Mouse (Mus musculus): ENCODE measurements around the gene Ctrb1. TPM values are rescaled to one million over a fixed set of nuclear protein-coding genes. Genes with fewer than 3 reads are reported as not detected.

Gene Ctrb1
- polyA plus RNA-seq, 1 experiment from 2014 or later, result not detected

DNA sequence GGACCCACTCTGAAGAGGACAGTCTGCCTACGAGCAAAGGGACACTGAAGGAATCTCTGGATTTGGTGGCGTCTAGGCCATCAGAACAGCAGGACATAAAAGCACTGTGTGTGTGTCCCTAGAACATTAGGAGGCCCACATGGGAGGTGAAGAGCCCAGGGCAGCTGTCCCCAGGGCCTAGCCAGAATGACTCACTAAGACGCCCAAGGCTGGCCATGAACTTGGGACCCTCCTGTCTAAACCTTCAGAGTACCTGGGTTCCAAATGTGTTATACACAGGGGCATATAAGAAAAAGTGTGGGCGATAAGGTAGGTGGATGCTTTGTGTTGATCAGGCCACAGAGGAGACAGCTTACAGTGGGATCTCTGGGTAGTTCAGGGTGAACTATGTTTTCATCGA, 9.9 kb upstream of the Ctrb1 start:
- H3K9me3 ChIP-seq, result no peaks in the 10 kb centered on the region
- no peaks in the 10 kb centered on the region for H3K27me3 ChIP-seq
- H3K27ac ChIP-seq, result no peak overlapping the region
- H3K4me2 ChIP-seq, result no peak overlapping the region
- H3K36me3 ChIP-seq, result no peaks in the 10 kb centered on the region
- no peaks in the 10 kb centered on the region for H3K4me1 ChIP-seq (replicated peaks)
- no peak for ATAC-seq (ENCODE audit: low FRiP score)
- H3K4me3 ChIP-seq, result no peak overlapping the region
- no peak overlapping the region for H3K9ac ChIP-seq
- WGBS, result 94% methylated on average over 5 of the region's 5 CpGs

DNA sequence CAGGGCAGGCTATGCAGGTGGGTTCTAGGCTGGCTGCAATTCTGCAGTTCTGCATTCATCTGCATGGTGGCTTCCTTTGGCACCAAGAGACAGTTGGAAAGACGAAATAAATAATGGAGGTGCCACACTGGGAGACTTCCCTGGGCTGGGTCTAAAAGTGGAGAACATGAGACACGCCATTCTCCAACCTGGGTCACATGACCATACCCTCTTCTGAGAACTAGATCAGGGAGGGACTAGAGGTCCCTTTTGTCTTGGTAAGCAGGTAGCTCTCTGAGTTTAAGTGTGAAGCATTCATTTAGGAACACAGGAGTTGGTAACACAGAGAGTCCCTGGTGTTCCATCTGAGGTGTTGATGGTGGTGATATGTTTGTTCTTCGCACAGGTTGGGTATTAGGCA, 9.4 kb upstream of the Ctrb1 start:
- 80% methylated on average over 3 of the region's 3 CpGs for WGBS
- no peak overlapping the region for H3K4me2 ChIP-seq
- H3K27me3 ChIP-seq, result no peaks in the 10 kb centered on the region
- H3K36me3 ChIP-seq, result no peaks in the 10 kb centered on the region
- no peak for ATAC-seq (ENCODE audit: low FRiP score)
- H3K9me3 ChIP-seq, result no peaks in the 10 kb centered on the region
- no peaks in the 10 kb centered on the region for H3K4me1 ChIP-seq (replicated peaks)
- H3K4me3 ChIP-seq, result no peak overlapping the region
- H3K9ac ChIP-seq, result no peak overlapping the region
- no peak overlapping the region for H3K27ac ChIP-seq

DNA sequence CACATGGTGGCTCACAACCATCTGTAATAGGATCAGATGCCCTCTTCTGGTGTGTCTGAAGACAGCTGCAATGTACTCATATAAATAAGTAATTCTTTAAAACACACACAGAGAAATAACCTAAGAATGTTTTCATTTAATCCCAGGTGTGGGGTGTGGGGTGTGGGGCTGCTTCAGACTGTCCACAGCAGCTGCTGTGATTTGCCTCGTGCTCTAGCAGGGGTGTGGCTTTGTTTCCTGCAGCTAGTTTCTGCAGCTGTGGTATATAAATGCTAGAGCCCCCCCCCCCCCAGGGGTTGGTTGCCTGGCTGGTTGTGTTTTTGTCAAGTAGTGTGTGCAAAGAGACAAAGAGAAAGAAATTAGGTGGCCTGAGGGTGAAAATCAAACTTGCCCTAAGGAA, 8.2 kb upstream of the Ctrb1 start:
- Histone ChIP-seq H3K4me1 (replicated peaks) (no peaks in the 10 kb centered on the region), H3K27me3 (no peaks in the 10 kb centered on the region), H3K4me2 (no peak overlapping the region), H3K36me3 (no peaks in the 10 kb centered on the region), H3K4me3 (no peak overlapping the region), H3K27ac (no peak overlapping the region), H3K9ac (no peak overlapping the region), H3K9me3 (no peaks in the 10 kb centered on the region)
- ATAC-seq (ENCODE audit: low FRiP score), result no peak
- WGBS, result 41% methylated on average over 1 of the region's 1 CpGs

DNA sequence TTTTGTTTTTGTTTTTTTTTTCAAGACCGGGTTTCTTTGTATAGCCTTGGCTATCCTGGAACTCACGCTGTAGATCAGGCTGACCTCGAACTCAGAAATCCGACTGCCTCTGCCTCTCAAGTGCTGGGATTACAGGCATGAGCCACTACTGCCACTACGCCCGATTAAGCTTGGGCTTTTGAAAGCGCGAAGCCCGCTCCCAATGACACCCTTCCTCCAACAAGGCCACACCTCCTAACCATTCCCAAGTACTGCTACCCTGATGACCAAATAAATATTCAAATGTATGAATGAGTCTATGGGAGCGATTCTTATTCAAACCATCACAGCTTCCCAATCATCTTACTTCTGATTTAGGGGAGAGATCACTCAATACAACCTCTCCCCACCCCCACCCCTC, 6.8 kb upstream of the Ctrb1 start:
- Histone ChIP-seq H3K4me2 (no peak overlapping the region), H3K27ac (no peak overlapping the region), H3K9ac (no peak overlapping the region), H3K4me3 (no peak overlapping the region), H3K4me1 (replicated peaks) (no peaks in the 10 kb centered on the region; the same call in 1 of the 2 replicates), H3K27me3 (no peaks in the 10 kb centered on the region), H3K9me3 (no peaks in the 10 kb centered on the region), H3K36me3 (no peaks in the 10 kb centered on the region)
- no peak for ATAC-seq (ENCODE audit: low FRiP score)
- 83% methylated on average over 10 of the region's 10 CpGs for WGBS

DNA sequence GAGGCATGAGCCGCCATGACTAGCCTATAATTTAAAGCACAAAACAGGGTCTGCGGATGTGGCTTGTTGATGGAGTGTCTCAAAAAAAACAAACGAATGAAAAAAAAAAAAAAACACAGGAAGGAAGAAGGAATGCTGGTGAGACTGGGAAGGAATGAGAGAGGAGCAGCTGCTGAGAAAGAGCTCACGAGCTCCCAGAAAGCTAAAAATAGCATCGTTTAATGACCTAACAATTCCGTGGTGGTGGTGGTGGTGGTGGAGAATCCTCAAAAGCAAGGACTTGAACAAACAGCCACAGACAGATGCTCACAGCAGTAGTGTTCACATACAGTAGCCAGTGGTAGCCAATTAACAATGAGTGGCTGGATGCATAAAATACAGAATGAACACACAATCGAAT, 4.6 kb upstream of the Ctrb1 start:
- Histone ChIP-seq H3K36me3 (no peaks in the 10 kb centered on the region), H3K9ac (no peak overlapping the region), H3K4me2 (no peak overlapping the region), H3K27me3 (no peaks in the 10 kb centered on the region), H3K4me1 (replicated peaks) (no peaks in the 10 kb centered on the region; the same call in 1 of the 2 replicates), H3K9me3 (no peaks in the 10 kb centered on the region), H3K4me3 (no peak overlapping the region), H3K27ac (no peak overlapping the region)
- ATAC-seq (ENCODE audit: low FRiP score), result no peak
- WGBS, result 83% methylated on average over 7 of the region's 7 CpGs

DNA sequence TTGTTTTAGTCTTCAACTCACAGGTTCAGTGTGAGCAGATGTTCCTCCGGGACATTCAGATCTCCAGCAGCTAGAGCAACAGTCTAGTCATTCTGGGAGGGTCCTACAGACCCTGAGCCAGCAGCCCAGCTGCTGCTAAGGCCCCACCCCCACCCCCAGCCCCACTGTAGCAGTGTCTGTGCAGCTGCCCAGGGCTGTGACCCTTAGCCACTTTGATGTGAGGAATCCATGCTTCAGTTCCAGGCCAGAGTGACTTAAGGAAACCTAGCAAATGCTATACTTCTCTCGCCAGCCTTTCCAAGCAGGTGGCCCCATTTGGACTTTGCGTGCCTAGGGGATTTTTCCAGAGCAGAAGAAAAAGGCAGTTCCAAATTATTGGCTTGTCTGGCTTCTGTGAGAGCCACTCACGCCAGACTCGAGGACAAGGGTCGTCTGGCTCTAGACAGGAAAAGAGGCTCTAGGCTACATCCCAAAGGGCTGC, 2.5 kb upstream of the Ctrb1 start:
- Histone ChIP-seq H3K27ac (no peak overlapping the region), H3K9ac (no peak overlapping the region), H3K36me3 (no peaks in the 10 kb centered on the region), H3K4me2 (no peak overlapping the region), H3K27me3 (no peaks in the 10 kb centered on the region), H3K4me3 (no peak overlapping the region), H3K4me1 (replicated peaks) (no peaks in the 10 kb centered on the region; the same call in 1 of the 2 replicates), H3K9me3 (no peaks in the 10 kb centered on the region)
- 67% methylated on average over 6 of the region's 6 CpGs for WGBS
- ATAC-seq (ENCODE audit: low FRiP score), result no peak

DNA sequence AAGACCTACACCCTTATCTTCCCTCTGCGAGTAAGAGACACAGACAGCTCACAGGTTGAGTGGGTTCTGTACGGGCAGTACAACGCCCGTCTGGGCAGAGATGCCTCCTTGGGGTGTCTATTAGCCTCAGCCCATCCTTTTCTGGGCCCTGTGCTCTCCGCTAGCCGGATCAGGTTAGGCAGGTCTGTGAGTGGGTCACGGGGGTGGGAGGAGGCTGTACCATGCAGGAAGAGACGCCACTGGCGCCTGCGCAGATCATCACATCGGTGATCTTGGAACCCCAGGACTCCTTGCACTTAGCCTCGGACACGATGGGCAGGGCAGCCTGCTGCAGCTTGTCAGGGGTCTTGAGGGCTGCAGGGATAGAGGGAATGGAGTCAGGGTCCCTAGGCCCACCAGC, 3.9 kb downstream of the Ctrb1 start:
- no peak for ATAC-seq (ENCODE audit: low FRiP score)
- no peaks in the 10 kb centered on the region for H3K27me3 ChIP-seq
- H3K27ac ChIP-seq, result no peak overlapping the region
- H3K9ac ChIP-seq, result no peak overlapping the region
- no peaks in the 10 kb centered on the region for H3K9me3 ChIP-seq
- WGBS, result 86% methylated on average over 13 of the region's 13 CpGs
- no peaks in the 10 kb centered on the region for H3K4me1 ChIP-seq (replicated peaks)
- no peak overlapping the region for H3K4me3 ChIP-seq
- no peak overlapping the region for H3K4me2 ChIP-seq
- no peaks in the 10 kb centered on the region for H3K36me3 ChIP-seq

DNA sequence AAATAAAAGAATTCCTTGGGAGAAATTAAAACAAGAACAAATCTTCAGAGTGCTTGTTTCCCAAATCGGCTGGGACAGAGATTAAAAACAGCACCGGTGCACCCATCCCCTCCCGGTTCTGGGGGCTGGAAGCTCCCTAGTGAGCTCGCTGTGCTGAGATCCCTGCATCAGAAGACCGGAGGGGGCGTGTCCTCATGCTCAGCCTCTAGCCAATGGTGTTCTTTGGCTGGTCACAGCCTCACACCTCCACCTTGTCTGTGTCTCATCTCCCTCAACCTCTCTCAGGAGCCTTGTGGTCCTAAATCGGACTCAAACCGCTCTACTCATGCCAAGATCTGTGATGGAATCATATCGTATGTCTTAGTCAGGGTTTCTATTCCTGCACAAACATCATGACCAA, 8.3 kb downstream of the Ctrb1 start:
- no peaks in the 10 kb centered on the region for H3K36me3 ChIP-seq
- no peak for ATAC-seq (ENCODE audit: low FRiP score)
- no peaks in the 10 kb centered on the region for H3K9me3 ChIP-seq
- WGBS, result 36% methylated on average over 9 of the region's 9 CpGs
- H3K4me1 ChIP-seq (replicated peaks), result 0 out of 2 replicates have a peak, but pooled peaks cover 8% of the 10 kb centered on the region
- H3K4me2 ChIP-seq, result no peak overlapping the region
- no peaks in the 10 kb centered on the region for H3K27me3 ChIP-seq
- no peak overlapping the region for H3K4me3 ChIP-seq
- no peak overlapping the region for H3K27ac ChIP-seq
- no peak overlapping the region for H3K9ac ChIP-seq

DNA sequence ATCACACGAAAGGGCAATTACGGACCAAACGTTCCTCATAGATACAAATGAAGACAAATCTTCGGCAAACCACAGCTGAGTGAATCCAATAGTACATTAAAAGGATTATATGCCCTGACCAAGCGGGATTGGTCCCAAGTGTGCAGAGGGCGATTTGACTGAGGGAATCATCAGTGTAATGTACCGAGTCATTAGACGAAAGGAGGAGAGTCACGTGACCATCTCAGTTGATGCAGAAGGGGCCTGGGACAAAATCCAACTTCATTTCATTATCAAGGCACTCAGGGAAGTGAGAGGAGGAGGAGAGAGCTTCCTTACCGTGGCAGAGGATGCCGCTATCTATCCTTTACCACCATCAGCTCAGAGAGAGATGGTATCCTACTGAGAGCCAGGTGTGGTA, 9.7 kb downstream of the Ctrb1 start:
- H3K9me3 ChIP-seq, result no peaks in the 10 kb centered on the region
- H3K36me3 ChIP-seq, result 0 out of 2 replicates have a peak, but pooled peaks cover 2% of the 10 kb centered on the region
- H3K9ac ChIP-seq, result no peak overlapping the region
- no peaks in the 10 kb centered on the region for H3K27me3 ChIP-seq
- 0 out of 2 replicates have a peak overlapping the region, but pooled peaks have one; percentile 4 for H3K4me2 ChIP-seq
- peak overlapping the region; percentile 66 for H3K27ac ChIP-seq
- WGBS, result 58% methylated on average over 11 of the region's 11 CpGs
- H3K4me3 ChIP-seq, result no peak overlapping the region
- 0 out of 2 replicates have a peak, but pooled peaks have one; percentile 39 for ATAC-seq (ENCODE audit: low FRiP score)
- H3K4me1 ChIP-seq (replicated peaks), result 0 out of 2 replicates have a peak, but pooled peaks cover 8% of the 10 kb centered on the region

DNA sequence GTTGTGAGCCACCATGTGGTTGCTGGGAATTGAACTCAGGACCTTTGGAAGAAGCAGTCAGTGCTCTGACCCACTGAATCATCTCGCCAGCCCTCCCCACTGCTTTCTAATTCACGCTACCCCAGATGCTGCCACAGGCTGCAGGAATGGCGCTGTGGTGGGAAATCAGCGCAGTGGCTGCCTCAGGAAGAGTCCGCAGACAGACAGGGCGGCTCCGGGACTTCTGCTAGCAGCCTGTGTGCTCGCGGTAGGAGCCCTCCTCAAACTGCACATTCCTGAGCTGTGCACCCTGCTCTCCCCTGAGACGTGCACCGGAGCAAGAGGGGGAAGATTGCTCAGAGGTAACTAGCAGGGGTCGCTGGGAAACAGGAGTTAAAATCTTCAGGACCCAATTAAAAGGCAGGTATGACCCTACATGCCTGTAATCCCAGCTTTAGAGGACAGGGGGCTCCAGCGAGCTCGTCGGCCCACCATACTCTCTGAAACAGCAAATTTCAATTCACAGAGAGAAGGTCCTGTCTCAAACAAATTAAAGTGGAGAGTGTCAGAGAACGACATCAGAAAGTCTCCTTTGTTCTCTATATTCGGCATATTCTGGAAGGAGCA, 10.3 kb downstream of the Ctrb1 start:
- H3K27me3 ChIP-seq, result no peaks in the 10 kb centered on the region
- H3K9ac ChIP-seq, result no peak overlapping the region
- 39% methylated on average over 17 of the region's 17 CpGs for WGBS
- H3K36me3 ChIP-seq, result 0 out of 2 replicates have a peak, but pooled peaks cover 2% of the 10 kb centered on the region
- peak overlapping the region; percentile 66 for H3K27ac ChIP-seq
- H3K4me2 ChIP-seq, result 0 out of 2 replicates have a peak overlapping the region, but pooled peaks have one; percentile 4
- H3K9me3 ChIP-seq, result no peaks in the 10 kb centered on the region
- no peak overlapping the region for H3K4me3 ChIP-seq
- peak; percentile 49; the same call in 1 of the 2 replicates for ATAC-seq (ENCODE audit: low FRiP score)
- 0 out of 2 replicates have a peak, but pooled peaks cover 8% of the 10 kb centered on the region for H3K4me1 ChIP-seq (replicated peaks)

DNA sequence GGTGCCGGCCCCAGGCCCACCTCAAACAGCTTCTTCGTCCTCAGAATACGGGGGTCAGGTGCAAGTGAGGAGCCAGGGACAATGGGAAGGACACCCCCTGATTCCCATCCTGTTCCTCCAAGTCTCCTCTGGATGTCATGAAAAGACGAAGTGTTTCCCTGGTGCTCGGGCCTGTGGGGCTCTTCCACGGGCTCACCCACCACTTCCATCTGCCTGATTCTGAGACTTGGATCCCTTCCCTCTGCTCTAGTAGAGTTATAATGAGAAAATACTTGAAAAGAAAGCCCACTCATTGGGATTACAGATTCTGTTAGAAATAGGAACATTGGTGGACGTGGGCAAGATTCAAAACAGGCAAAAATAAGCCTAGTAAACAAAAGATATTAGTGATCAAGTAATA, 12.0 kb downstream of the Ctrb1 start:
- H3K4me3 ChIP-seq, result no peak overlapping the region
- no peak overlapping the region for H3K4me2 ChIP-seq
- 0 out of 2 replicates have a peak, but pooled peaks cover 2% of the 10 kb centered on the region for H3K36me3 ChIP-seq
- H3K4me1 ChIP-seq (replicated peaks), result 0 out of 2 replicates have a peak, but pooled peaks cover 8% of the 10 kb centered on the region
- no peak overlapping the region for H3K27ac ChIP-seq
- no peak overlapping the region for H3K9ac ChIP-seq
- ATAC-seq (ENCODE audit: low FRiP score), result no peak
- no peaks in the 10 kb centered on the region for H3K9me3 ChIP-seq
- H3K27me3 ChIP-seq, result no peaks in the 10 kb centered on the region
- 86% methylated on average over 7 of the region's 7 CpGs for WGBS

DNA sequence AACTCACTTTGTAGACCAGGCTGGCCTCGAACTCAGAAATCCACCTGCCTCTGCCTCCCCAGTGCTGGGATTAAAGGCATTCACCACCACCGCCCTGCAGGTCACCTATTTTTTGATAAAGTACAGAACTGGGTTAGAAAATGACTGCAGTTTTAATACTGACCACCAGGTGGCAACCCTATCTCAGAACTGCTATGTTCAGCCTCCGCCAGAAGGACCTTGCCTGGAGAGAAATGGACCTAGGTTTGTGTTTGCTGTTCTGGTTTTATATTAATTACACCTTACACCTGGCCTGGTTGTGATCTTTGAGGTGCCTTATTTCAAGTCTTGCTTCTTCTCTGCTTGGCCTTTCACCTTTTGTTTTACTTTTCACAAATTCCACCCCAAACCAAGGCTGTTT, 12.7 kb downstream of the Ctrb1 start:
- no peaks in the 10 kb centered on the region for H3K27me3 ChIP-seq
- WGBS, result 36% methylated on average over 3 of the region's 3 CpGs
- H3K36me3 ChIP-seq, result 0 out of 2 replicates have a peak, but pooled peaks cover 6% of the 10 kb centered on the region
- no peak overlapping the region for H3K4me2 ChIP-seq
- H3K27ac ChIP-seq, result no peak overlapping the region
- H3K9me3 ChIP-seq, result no peaks in the 10 kb centered on the region
- H3K9ac ChIP-seq, result no peak overlapping the region
- no peak for ATAC-seq (ENCODE audit: low FRiP score)
- 0 out of 2 replicates have a peak, but pooled peaks cover 8% of the 10 kb centered on the region for H3K4me1 ChIP-seq (replicated peaks)
- no peak overlapping the region for H3K4me3 ChIP-seq

DNA sequence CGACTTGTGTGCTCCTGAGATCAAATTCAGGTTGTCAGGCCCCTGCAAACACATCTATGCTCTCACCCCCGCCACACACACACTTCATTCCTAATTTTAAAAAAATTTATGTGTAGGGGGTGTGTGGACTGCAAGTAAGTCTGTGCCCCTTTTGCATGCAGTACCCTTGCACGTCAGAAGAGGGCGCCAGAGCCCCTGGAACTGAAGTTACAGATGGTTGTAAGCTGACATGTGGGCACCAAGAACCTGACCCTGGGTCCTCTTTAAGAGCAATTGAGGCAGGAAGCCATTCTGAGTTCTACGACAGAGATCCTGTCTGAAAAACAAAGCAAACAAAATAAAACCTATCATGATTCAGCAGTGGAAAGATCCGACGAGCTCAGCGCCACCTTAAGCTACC, 14.6 kb downstream of the Ctrb1 start:
- H3K36me3 ChIP-seq, result peaks cover 12% of the 10 kb centered on the region
- no peak for ATAC-seq (ENCODE audit: low FRiP score)
- no peak overlapping the region for H3K27ac ChIP-seq
- H3K27me3 ChIP-seq, result no peaks in the 10 kb centered on the region
- H3K9me3 ChIP-seq, result no peaks in the 10 kb centered on the region
- no peak overlapping the region for H3K4me2 ChIP-seq
- 0 out of 2 replicates have a peak, but pooled peaks cover 5% of the 10 kb centered on the region for H3K4me1 ChIP-seq (replicated peaks)
- WGBS, result 82% methylated on average over 8 of the region's 8 CpGs
- H3K4me3 ChIP-seq, result no peak overlapping the region
- no peak overlapping the region for H3K9ac ChIP-seq
